Mouse (Mus musculus) frontal cortex, postnatal 14 days (tissue): ENCODE measurements around the gene Renbp.

Experiments used
- DNase-seq, 2 experiments: peaks; one replicate each; pipeline ENCODE4 v3.0.0; 2022; ENCODE audit warnings: low spot score in 2 of 2

Renbp gene

DNA sequence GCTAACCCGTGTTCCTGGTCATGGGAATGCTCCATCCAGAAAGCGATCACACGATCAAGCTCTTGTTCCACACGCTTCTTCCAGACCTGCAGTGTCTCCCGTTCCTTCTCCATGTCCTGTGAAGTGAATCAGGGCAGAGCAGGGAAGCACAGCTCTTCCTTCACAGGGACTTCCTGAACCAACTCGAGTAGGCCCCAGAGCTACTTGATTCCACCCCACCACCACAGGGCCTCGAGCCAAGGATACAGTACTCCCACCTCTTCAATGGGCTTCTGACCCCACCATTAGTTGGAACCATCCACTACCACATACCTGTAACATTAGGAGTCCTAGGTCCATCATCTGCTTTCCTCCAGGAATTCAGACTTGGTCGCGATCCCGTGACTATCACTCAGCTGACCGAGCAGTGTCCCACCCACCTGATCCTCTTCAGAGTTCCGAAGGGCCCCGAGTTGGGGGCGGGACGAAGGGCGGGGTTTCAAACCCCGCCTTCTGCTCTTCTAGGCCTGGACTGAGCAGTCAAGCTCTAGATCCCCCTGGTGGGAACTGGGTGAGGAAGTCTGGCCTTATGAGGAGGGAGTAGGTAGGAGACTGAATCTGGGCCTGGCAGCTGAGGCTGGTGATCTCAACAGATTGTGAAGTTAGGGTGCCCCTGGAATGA lies at the start of gene Renbp:
Gene Renbp, minus strand, starts transcription at position 449 of the 661 bp plus-strand sequence.
- DNase-seq = peak in 1 of 2 experiments; percentile 18

GRCm38 (mm10) chrX:73977783-73978182 lies 47.1 kb upstream of the Renbp start:
- DNase-seq = no peak

DNA sequence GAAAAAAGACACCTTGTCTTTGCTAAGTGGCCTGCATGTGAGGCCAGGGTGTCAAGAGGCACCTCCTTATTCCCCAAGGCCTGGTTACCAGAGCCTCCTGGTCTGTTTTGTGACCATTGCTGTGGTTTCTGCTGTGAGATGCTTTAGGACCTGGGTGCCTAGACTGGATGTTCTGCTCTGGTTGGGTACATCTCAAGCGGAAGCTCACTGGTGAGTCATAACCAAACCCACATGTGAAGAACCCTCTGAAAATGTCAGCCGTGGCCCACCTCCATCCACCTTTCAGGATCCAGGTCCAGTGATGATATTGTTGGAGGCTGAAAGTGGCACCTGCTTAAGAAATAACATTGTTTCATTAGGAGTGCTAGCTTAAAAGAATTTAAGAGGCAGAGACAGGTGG lies 45.6 kb upstream of the Renbp start:
- no peak for DNase-seq

DNA sequence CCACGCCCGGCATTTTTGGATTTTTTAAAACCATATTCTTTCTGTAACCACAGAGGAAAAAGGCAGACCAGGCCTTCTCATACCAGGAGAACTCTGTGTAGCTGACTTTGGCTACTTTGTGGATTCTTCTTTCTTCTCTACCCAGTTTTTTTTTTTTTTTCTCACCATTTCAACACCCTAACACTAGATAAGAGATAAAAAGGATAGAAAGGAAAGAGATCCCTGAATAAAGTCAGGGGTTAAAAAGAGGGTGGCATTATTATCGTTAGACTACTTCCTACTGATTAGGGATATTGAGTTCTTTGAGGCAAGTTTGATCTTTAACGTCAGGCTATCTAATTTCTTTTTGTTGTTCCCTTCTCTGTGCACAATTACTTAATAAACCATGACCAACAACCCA lies 42.1 kb upstream of the Renbp start:
- no peak for DNase-seq

DNA sequence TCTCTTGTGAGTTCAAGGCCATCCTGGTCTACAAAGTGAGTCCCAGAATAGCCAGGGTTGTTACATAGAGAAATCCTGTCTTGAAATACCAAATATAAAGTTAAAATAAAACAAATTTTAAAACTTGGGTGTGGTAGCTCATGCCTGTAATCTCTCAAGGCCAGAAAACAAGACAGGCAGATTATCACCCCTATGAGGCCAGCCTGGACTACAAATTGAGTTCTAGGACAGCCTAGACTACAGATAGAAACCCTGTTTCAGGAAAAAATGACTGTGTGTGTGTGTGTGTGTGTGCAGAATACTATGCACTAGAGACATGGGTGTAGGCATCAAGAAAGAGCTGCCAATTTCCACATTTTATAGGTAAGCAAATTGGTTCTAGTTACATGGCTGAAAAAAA lies 40.1 kb upstream of the Renbp start:
- DNase-seq = no peak

GRCm38 (mm10) chrX:73969729-73970128 lies 39.1 kb upstream of the Renbp start:
- no peak for DNase-seq

- no peak for DNase-seq
Observed at GRCm38 (mm10) chrX:73969167-73969566, 38.5 kb upstream of the Renbp start.

DNA sequence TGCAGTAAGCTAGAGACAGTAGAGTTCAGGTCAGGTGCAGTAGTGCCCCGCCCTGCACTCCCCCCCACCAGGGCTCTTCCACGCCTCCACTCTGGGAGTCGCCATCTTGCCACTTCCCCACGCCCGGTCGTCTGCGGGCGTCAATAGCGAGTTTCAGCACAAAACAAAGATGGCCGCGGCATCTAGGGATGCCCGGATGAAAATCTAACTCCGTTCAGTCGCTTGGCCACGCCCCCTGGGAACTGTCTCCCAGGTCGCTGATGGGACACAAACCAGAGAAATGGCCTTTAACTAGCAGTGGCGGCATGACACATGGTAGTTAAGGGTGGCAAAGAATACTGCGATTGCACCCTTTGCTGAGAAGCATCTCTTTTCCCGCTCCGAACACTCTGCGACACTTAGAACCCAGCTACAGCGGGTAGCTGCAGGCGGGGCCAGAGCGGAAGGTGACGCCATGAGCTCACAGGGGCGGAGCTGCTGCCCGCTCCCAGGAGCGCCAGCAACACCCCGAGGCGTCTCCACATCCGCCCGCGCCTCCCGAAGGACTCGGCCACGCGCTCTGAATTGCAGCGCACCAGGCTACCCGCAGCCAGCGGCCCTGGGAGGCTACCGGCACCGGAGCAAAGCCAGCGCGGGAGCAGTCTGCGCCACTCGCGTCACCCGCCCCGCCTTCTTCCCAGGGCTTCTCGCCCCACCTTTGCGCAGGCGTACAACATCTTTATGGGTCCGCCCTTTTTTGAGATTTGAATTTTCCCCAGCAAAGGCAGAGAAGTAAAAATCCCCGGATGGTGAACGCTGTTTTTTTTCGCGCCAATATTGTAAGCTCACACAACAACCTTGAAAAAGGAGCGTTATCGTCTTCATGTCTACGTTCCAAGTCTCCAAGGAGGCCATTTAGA lies 36.8 kb upstream of the Renbp start:
- DNase-seq = peak; percentile 81 to 85

- peak; percentile 81 to 84 for DNase-seq
Observed at GRCm38 (mm10) chrX:73966248-73967176, 35.9 kb upstream of the Renbp start, which contains the start of gene Hcfc1. Gene Hcfc1, minus strand, starts transcription at chrX:73966357.

DNA sequence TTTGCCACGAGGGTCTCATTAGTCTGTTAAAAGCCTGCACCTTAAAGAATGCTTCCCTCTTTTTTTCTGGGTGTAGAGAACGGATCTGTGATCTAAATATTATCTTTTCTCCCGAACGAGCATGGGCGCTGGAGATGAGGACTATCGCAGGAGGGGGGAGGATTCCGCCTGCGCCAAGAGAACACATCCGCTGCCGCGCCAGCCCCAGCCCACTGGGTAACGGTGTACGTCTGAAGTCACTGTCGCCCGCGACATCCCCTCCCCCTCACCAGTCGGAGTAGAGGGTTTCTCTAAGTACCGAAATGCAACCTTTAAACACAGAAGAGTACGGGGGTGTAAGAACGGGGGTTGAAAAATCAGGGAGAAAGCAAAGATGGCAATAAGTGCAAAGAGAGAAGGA lies 34.7 kb upstream of the Renbp start:
- DNase-seq = peak; percentile 54 to 66

DNA sequence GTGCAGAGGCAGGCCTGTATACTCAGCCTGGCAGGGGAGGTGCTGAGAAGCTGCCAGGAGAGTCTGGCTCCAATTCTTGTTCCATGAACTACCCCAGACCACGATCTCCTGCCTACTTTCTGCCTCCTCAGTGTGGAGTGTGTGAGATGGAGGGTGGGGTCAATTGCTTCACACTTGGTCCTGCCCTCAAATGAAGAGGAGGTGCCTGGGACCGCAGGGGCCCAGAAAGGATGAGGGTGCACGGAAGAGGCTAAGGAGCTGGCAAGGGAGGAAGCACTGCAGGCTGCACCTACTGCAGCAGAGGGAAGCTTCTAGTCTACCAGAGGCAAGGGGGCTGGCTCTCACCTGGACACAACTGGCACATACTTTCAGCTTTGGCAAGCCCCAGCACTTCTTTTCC lies 33.7 kb upstream of the Renbp start:
- no peak for DNase-seq

- no peak for DNase-seq
Observed at GRCm38 (mm10) chrX:73954988-73955387, 24.3 kb upstream of the Renbp start.

GRCm38 (mm10) chrX:73952603-73953002 lies 22.0 kb upstream of the Renbp start:
- no peak for DNase-seq

- no peak for DNase-seq
Observed at GRCm38 (mm10) chrX:73949341-73949740, 18.7 kb upstream of the Renbp start.

DNA sequence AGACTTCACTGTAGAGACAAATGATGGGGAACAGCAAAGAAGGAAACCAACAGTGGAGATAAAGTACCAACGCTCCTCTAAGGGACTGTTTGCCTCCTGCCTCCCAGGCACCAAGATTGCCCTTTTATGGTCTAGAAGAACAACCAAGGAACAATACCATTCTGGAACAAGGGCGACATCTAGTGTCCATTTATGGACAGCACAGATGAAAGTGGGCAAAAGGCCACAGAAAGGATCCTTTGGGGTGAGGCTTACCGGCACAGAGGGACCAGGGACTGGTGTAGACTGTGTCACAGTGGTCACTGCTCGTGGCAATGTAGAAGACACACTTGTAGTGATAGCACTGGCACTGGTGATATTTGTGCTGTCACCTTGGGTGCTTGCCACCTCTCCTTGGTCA lies 18.0 kb upstream of the Renbp start:
- DNase-seq = peak in 1 of 2 experiments; percentile 31

DNA sequence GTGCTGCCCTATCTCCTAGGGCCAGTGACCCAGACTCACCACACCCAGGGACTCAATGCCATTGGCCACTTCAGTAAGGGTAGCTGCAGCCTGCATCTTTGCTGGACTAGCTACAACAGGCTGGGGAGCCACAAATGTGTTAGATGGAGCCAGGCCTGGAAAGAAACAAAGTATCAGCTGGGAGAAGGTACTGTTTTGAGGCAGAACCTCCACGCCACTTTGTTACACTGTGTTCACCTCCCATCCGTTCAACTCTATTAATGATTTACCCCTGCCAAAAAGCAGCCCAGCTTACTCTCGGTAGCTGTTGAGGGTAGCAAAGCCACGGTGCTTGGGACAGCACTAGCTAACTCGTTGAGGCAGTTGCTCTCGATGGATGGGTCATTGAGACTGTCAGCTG lies 16.2 kb upstream of the Renbp start:
- no peak for DNase-seq

GRCm38 (mm10) chrX:73942294-73942693 lies 11.6 kb upstream of the Renbp start:
- DNase-seq = no peak

DNA sequence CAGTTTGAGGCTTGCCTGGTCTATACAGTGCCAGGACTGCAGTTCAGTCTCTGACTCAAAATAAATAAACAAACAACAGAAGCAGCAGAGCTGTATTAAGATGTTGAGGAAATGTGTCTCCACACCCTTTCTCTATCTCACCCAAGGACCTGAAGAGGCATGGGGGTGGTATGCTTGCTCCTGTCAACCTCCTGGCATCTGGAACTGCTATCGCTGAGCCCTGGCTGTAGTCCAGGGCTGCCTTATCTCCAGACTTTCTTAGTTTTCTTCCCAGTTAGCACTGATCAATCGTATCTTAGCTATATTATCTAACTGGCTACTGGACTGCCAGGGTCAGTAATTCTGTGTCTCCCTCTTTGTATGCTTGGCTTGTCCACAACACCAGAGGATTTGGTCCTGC lies 11.2 kb upstream of the Renbp start:
- DNase-seq = no peak

DNA sequence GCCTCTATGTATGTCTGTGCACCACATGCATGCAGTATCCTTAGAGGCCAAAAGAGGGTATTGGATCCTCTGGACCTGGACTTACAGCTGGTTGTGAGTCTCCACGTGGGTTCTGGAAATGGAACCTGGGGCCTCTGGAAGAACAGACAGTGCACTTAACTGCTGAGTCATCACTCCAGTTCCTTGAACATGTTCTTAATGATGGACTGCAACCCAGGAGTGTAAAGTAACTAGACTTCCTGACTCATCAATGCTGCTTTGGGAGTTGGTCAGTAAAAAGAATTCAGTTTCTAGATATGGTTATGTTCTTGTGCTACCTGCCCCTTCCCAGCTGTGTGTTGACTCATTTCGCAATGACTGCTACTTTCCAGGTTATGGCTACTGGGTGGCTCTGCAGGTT lies 1.2 kb upstream of the Renbp start:
- no peak for DNase-seq

GRCm38 (mm10) chrX:73922550-73922882 lies 8.1 kb downstream of the Renbp start:
- DNase-seq = no peak

GRCm38 (mm10) chrX:73921823-73922549 lies 8.7 kb downstream of the Renbp start, which contains the start of the genes Arhgap4 and Naa10:
Gene Arhgap4, minus strand, starts transcription at chrX:73921870.
Gene Naa10, minus strand, starts transcription at chrX:73921944.
- peak; percentile 82 for DNase-seq
